Mouse (Mus musculus): ENCODE data around the gene Naaladl2. TPM values are rescaled to one million over a fixed set of nuclear protein-coding genes. Genes with fewer than 3 reads are reported as not detected.
"Not testable (repeated sequence)": the region's sequence is repeated elsewhere in the genome, so short reads cannot be mapped to it uniquely, and the experiment has no call there.

Gene Naaladl2
- 1 to 10 TPM; 2.9 to 4.6 (median 3.0) TPM for total RNA-seq (2022)

- DNase-seq (ENCODE audit: low spot score in 2 of 2): peak; percentile 41 to 71
Observed at GRCm38 (mm10) chr3:25143555-25144311, at the start of gene Naaladl2. Naaladl2 (minus strand) TSS chr3:25144261.

GRCm38 (mm10) chr3:25151721-25152120 is 7.7 kb upstream of the Naaladl2 start:
- DNase-seq (ENCODE audit: low spot score in 2 of 2): no peak

- no peak for DNase-seq (ENCODE audit: low spot score in 2 of 2)
Observed at GRCm38 (mm10) chr3:25147271-25147670, 3.2 kb upstream of the Naaladl2 start.

- DNase-seq (ENCODE audit: low spot score in 2 of 2): peak; percentile 65 to 73
Observed at GRCm38 (mm10) chr3:25144961-25145697, 1.1 kb upstream of the Naaladl2 start.

- no peak for DNase-seq (ENCODE audit: low spot score in 2 of 2)
Observed at GRCm38 (mm10) chr3:25143111-25143510, 950 bp downstream of the Naaladl2 start.

GRCm38 (mm10) chr3:25131848-25132247 is 12.2 kb downstream of the Naaladl2 start:
- no peak for DNase-seq (ENCODE audit: low spot score in 2 of 2)

- DNase-seq (ENCODE audit: low spot score in 2 of 2): no peak
Observed at GRCm38 (mm10) chr3:25127864-25128263, 16.2 kb downstream of the Naaladl2 start.

- no peak for DNase-seq (ENCODE audit: low spot score in 2 of 2)
Observed at GRCm38 (mm10) chr3:25124919-25125846, 18.9 kb downstream of the Naaladl2 start.

GRCm38 (mm10) chr3:25113107-25113506 is 31.0 kb downstream of the Naaladl2 start:
- no peak for DNase-seq (ENCODE audit: low spot score in 2 of 2)

GRCm38 (mm10) chr3:25108997-25109396 is 35.1 kb downstream of the Naaladl2 start:
- DNase-seq (ENCODE audit: low spot score in 2 of 2): no peak

GRCm38 (mm10) chr3:25092986-25093385 is 51.1 kb downstream of the Naaladl2 start:
- no peak for DNase-seq (ENCODE audit: low spot score in 2 of 2)

GRCm38 (mm10) chr3:25075785-25076184 is 68.3 kb downstream of the Naaladl2 start:
- no peak for DNase-seq (ENCODE audit: low spot score in 2 of 2)

- DNase-seq (ENCODE audit: low spot score in 2 of 2): no peak
Observed at GRCm38 (mm10) chr3:25074266-25074665, 69.8 kb downstream of the Naaladl2 start.

- no peak for DNase-seq (ENCODE audit: low spot score in 2 of 2)
Observed at GRCm38 (mm10) chr3:25073821-25074220, 70.2 kb downstream of the Naaladl2 start.

- DNase-seq (ENCODE audit: low spot score in 2 of 2): no peak
Observed at GRCm38 (mm10) chr3:25063217-25063616, 80.8 kb downstream of the Naaladl2 start.

GRCm38 (mm10) chr3:25052975-25053374 is 91.1 kb downstream of the Naaladl2 start:
- no peak for DNase-seq (ENCODE audit: low spot score in 2 of 2)

- no peak for DNase-seq (ENCODE audit: low spot score in 2 of 2)
Observed at GRCm38 (mm10) chr3:25019972-25020371, 124.1 kb downstream of the Naaladl2 start.

- DNase-seq (ENCODE audit: low spot score in 2 of 2): peak; percentile 7 to 22
Observed at GRCm38 (mm10) chr3:25010751-25011150, 133.3 kb downstream of the Naaladl2 start.

GRCm38 (mm10) chr3:25006802-25007201 is 137.3 kb downstream of the Naaladl2 start:
- not testable (repeated sequence) for DNase-seq (ENCODE audit: low spot score in 2 of 2)

GRCm38 (mm10) chr3:24992577-24992976 is 151.5 kb downstream of the Naaladl2 start:
- no peak for DNase-seq (ENCODE audit: low spot score in 2 of 2)

- DNase-seq (ENCODE audit: low spot score in 2 of 2): no peak
Observed at GRCm38 (mm10) chr3:24992078-24992477, 152.0 kb downstream of the Naaladl2 start.
